ENCODE assay signal across 8 mouse cellular contexts in the genomic region with DNA sequence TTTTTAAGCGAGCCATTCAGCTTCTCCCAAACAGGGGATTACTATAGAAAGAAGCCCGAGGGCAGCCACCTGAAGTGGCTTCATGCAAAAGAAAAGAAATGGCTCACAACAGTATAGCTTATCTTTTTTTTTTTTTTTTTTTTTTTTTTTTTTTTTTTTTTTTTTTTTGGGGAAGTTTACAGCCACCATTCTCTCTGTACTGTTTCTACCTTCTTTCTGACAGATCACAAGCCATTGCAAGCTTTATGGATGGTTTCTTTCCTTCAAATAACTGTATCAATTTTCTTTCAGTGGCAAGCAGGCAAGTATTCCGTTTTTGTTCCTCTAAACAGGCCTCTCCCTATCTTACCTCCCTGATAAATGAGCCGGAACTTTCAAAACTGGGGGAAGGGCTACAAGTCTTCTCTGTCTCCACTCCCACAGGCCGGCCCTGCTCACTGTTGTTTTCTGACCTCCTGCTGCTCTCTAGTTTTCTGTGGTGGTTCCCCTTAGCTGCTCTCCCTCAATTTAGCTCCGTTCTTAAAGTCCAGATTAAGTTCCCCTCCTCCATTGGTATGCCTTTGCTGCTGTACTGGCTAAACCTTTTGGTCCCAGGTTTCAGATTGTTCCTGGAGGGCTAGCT. TPM values are rescaled to one million over a fixed set of nuclear protein-coding genes. Genes with fewer than 3 reads are reported as not detected.
DNase-seq lines count a peak whose midpoint lies in the region; ATAC-seq and TF ChIP-seq lines count a peak whose summit lies in the region.

No protein-coding gene starts in this region.

- TF ChIP-seq POLR2A in brain, embryonic 14.5 days (IDR thresholded peaks at IDR 0.05; ENCODE audit: borderline replicate concordance, extremely low read depth, insufficient read depth, insufficient read length, poor library complexity, severe bottlenecking) = no peak
- no peak for TF ChIP-seq POLR2A in kidney, adult 2 months (IDR thresholded peaks at IDR 0.05; ENCODE audit: low read depth, low read length)

- H3K9ac ChIP-seq in midbrain, embryonic 16.5 days (ENCODE audit: low read depth, low read length) = no peak overlapping the region

- H3K9me3 ChIP-seq in midbrain, embryonic 16.5 days (replicated peaks; ENCODE audit: control insufficient read depth, low read length, poor library complexity, severe bottlenecking) = no peaks in the 10 kb centered on the region

- H3K36me3 ChIP-seq in kidney, adult 2 months (ENCODE audit: control insufficient read depth, insufficient read depth, low read length) = no peaks in the 10 kb centered on the region
- no peaks in the 10 kb centered on the region for H3K36me3 ChIP-seq in midbrain, embryonic 16.5 days (ENCODE audit: control insufficient read depth, insufficient read depth, low read length)

- no peak for ATAC-seq in midbrain, embryonic 16.5 days

- peaks cover 10% of the 10 kb centered on the region; the same call in 1 of the 2 replicates for H3K4me1 ChIP-seq in kidney, adult 2 months (ENCODE audit: control insufficient read depth, insufficient read depth, low read length)
- peaks cover 11% of the 10 kb centered on the region for H3K4me1 ChIP-seq in midbrain, embryonic 16.5 days (ENCODE audit: control insufficient read depth, insufficient read depth, low read length)

- no peak overlapping the region for H3K4me3 ChIP-seq in kidney, adult 2 months (ENCODE audit: insufficient read depth, low read depth, low read length)
- no peak overlapping the region for H3K4me3 ChIP-seq in midbrain, embryonic 16.5 days (ENCODE audit: low read depth, low read length)
- no peak overlapping the region for H3K4me3 ChIP-seq in gastrocnemius, adult 2 months

- intact Hi-C loops in gastrocnemius, adult 2 months (cut with DNase I) = no loop called here

- no peak overlapping the region for H3K4me2 ChIP-seq in midbrain, embryonic 16.5 days (ENCODE audit: low read length)

- no peaks in the 10 kb centered on the region for H3K27me3 ChIP-seq in kidney, adult 2 months (replicated peaks; ENCODE audit: control insufficient read depth, insufficient read depth, low read length)
- H3K27me3 ChIP-seq in midbrain, embryonic 16.5 days (ENCODE audit: control insufficient read depth, insufficient read depth, low read depth, low read length) = no peaks in the 10 kb centered on the region

- peak overlapping the region; percentile 93 for H3K27ac ChIP-seq in kidney, adult 2 months (ENCODE audit: insufficient read depth, low read depth, low read length)
- H3K27ac ChIP-seq in midbrain, embryonic 16.5 days (ENCODE audit: low read length) = 0 out of 2 replicates have a peak overlapping the region, but pooled peaks have one; percentile 13
- no peak overlapping the region for H3K27ac ChIP-seq in gastrocnemius, adult 2 months

- no peak for TF ChIP-seq CTCF in brain, embryonic 14.5 days (IDR thresholded peaks at IDR 0.05; ENCODE audit: borderline replicate concordance, extremely low read depth, insufficient read depth, insufficient read length)
- no peak for TF ChIP-seq CTCF in kidney, adult 2 months (conservative IDR thresholded peaks at IDR 0.05; ENCODE audit: insufficient read depth, insufficient read length, low read depth, low read length)
- TF ChIP-seq CTCF in gastrocnemius, adult 2 months (IDR thresholded peaks at IDR 0.05) = no peak

- WGBS in kidney, adult 2 months = 28% methylated on average over 6 of the region's 6 CpGs
- 13% methylated on average over 6 of the region's 6 CpGs for WGBS in midbrain, embryonic 16.5 days

- peak; percentile 17 for DNase-seq in adrenal gland, adult 2 months
- DNase-seq in adrenal gland, adult 8-10 months = no peak
- peak; percentile 60 for DNase-seq in brain, embryonic 14.5 days (ENCODE audit: low read depth)
- DNase-seq in kidney, adult 2 months = peak; percentile 64
- no peak for DNase-seq in gastrocnemius, adult 2 months
- DNase-seq in thymus, postnatal 4 days = no peak
- no peak for DNase-seq in cerebellum, postnatal 4 days (ENCODE audit: low spot score in 2 of 2)

RNA-seq across cellular contexts. Expression of a gene that starts 1.6 kb away (rescaled TPM):
- total RNA-seq in adrenal gland, adult 2 months (2021) = 10 to 100 TPM; 21.4 to 32.8 TPM
- 3.6 and 4.7 TPM in 2 replicates for polyA plus RNA-seq in adrenal gland, adult 2 months (2012; rRNA removed)
- total RNA-seq in adrenal gland, adult 8-10 months (2022) = 10 to 100 TPM; 25.3 to 65.4 (median 41.0) TPM
- polyA plus RNA-seq in brain, embryonic 14.5 days (2012; rRNA removed) = 13.0 and 15.9 TPM in 2 replicates
- polyA plus RNA-seq in kidney, adult 2 months (2012; rRNA removed) = 23.7 and 28.0 TPM in 2 replicates
- 3.6 and 3.9 TPM in 2 replicates for polyA plus RNA-seq in midbrain, embryonic 16.5 days (2015; fragmentation: Nextera tagmentation; extraction: Ambion mirVana)
- 1 to 10 TPM; 1.9 to 2.9 TPM for total RNA-seq in gastrocnemius, adult 2 months (2021)

Comparison
In these comparisons a context has a peak if more than half of its experiments do, and no peak if none do; other contexts are left out.
1. DNase-seq: peak in adrenal gland, adult 2 months (single experiment), brain, embryonic 14.5 days (single experiment) and kidney, adult 2 months (single experiment); none in adrenal gland, adult 8-10 months (single experiment), gastrocnemius, adult 2 months (single experiment), thymus, postnatal 4 days (single experiment) and cerebellum, postnatal 4 days (0 of 2).